Mouse (Mus musculus) thymus, postnatal 25 days (tissue): ENCODE measurements around the gene 2310022A10Rik.
"Not testable (repeated sequence)": the region's sequence is repeated elsewhere in the genome, so short reads cannot be mapped to it uniquely, and the experiment has no call there.

Experiments
- DNase-seq: peaks from one replicate; pipeline ENCODE4 v3.0.0; 2022

Gene 2310022A10Rik

DNA sequence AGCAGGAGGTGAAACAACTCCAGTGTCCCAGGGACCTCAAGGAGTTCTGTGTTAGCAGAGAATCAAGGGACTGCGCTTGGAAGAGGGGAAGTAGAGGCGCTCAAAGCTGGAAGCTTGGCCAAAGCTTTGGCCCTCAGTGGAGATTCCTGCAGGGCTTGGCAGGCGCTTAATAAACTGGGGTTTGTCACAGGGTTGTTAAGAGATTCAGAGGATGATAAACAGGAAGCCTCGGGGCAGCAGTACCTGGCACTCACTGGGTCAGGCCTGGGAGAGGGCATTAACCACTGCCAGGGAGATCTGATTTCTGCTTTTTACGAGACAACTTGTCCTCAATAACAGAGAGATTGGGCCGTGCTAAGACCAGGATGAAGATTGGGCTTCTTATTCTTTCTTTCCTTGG is 68.0 kb downstream of the 2310022A10Rik start:
- DNase-seq, result no peak

DNA sequence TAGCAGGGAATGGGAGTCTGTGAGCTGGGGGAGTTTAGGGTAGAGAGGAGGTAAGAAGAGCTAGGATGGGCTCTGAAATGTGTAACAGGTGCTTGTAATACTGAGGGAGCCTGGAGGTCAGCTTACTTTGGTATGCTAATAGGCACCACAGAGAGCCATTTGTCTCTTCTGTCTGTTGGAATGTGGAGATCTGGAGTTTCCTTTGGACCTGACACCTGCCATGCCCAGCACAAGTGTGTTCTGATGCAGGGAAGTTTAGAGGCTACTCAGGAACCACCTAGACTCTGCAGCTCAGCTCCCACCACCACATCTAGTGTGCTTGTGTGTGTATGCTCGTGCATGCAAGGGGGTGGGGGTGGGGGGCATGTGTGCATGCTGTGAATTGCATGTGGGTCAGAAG is 69.2 kb downstream of the 2310022A10Rik start:
- no peak for DNase-seq

DNA sequence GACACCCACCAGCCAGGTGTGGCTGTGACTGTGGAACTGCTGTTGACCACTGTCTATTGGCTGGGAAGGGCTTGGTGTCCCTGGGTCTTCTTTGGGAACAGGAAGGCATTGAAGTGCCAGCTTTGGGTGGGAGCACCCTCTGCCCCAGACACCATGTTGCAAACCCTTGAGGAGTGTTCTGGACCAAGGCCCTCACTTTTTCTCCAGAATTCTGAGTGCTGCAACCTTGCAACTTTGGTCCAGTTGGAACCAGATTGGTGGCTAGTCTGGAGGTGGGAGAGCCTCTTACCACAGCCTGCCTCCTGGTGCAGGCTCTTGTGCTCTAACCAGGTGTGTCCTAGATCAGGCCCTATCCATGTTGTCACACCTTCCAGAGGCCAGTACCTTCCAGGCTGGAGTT is 71.9 kb downstream of the 2310022A10Rik start:
- DNase-seq, result no peak

DNA sequence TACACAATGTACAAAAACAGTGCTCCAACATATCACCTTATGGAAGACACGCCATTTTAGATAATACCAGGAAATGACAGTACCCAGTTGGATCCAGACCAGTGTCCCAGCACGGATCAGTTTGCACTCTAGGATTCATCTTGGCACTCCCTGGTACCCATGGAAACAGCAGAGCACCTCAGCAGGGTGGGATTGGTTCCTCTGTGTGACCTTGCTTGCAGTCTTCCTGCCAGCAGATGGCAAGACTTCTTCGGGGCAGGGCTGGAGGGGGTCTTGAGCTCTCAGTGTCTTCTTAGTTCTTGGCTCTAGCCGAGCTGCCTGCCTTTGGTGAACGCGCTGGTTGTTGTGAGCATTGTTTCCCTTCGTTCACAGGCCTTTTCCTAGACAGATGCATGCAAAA is 74.7 kb downstream of the 2310022A10Rik start:
- DNase-seq, result no peak

DNA sequence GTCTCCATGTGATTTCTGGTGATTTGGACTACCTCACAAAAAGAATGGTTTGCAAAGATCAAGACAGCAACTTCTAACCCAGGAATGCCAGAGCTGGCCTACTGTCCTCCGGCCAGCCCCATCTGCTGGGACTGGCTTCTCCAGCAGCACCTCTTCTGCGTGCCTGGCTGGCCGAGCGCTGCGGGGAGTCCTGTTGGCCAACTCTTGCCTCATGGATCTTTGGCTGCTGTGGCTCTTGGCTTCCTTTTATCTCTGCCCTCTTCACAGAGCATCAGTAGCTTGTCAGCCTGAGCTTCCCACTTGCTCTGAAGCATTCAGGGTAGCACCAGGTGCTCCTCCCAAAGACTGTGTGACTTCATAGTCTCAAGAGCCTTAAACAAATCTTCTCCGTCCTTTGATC is 75.2 kb downstream of the 2310022A10Rik start:
- no peak for DNase-seq

DNA sequence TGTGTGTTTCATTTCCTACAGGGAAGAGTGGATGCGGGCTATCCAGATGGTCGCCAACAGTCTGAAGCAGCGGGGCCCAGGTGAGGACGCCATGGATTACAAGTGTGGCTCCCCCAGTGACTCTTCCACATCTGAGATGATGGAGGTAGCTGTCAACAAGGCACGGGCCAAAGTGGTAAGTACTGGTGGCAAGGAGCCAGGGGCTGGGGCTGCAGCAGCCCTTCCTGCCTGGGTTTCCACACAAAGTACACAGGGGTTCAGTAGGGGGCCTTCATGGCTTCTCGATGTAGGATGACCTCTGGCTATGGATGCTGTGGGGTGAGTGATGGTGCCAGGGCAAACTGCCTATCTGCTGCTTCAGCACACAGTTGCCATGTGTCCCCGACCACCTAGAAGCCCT is 75.8 kb downstream of the 2310022A10Rik start:
- DNase-seq, result not testable (repeated sequence)

DNA sequence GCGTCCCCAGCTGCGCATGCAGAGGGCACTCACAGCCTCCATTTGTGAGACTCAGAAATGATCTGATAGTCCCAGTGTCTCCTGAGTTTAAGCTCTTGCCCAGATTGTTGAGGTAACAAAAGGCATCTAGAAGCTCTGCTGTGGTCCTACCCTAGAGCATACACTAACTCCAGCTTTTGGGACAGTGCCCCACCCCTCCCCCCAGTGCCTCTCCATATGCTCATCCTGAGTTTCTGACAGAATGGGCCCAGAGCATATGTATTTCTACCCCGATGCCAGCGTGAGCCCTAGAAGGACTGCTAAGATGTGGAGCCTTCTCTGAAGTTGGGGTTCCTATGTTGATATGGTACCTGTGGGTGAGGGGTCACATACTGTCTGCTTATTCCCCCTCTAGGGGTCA is 78.4 kb downstream of the 2310022A10Rik start:
- no peak for DNase-seq
